Mouse (Mus musculus): ENCODE measurements around the gene Coq7. TPM values are rescaled to one million over a fixed set of nuclear protein-coding genes. Genes with fewer than 3 reads are reported as not detected.
A peak's percentile ranks its signal among the peaks of the same experiment; 100 is the strongest.

Coq7 gene
- polyA plus RNA-seq, 1 experiment, result 10.9 TPM

GRCm38 (mm10) chr7:118490666-118491430 lies 42.3 kb downstream of the Coq7 start:
- peak overlapping the region; percentile 64 for H3K4me3 ChIP-seq (ENCODE audit: extremely low read depth, insufficient read depth, insufficient read length)
- H3K36me3 ChIP-seq (ENCODE audit: control insufficient read depth, insufficient read depth, low read length), result no peaks in the 10 kb centered on the region
- peaks cover 7% of the 10 kb centered on the region; the same call in 1 of the 2 replicates for H3K27me3 ChIP-seq (ENCODE audit: control insufficient read depth, insufficient read depth, low read length)
- peaks cover 16% of the 10 kb centered on the region for H3K4me1 ChIP-seq (ENCODE audit: control insufficient read depth, insufficient read depth, insufficient read length)
- TF ChIP-seq CTCF (IDR thresholded peaks at IDR 0.05; ENCODE audit: extremely low read depth, insufficient read depth, insufficient read length, insufficient replicate concordance) (no peak), POLR2A (IDR thresholded peaks at IDR 0.05; ENCODE audit: low read depth, low read length) (no peak)
- 43% methylated on average over 67 of the region's 67 CpGs for WGBS
- H3K27ac ChIP-seq (ENCODE audit: insufficient read depth, low read length), result peak overlapping the region; percentile 80
- no peak for DNase-seq (ENCODE audit: low read depth in 1 of 2, low spot score in 2 of 2)

- 92% methylated on average over 57 of the region's 57 CpGs for WGBS
- H3K4me1 ChIP-seq (ENCODE audit: control insufficient read depth, insufficient read depth, insufficient read length), result peaks cover 16% of the 10 kb centered on the region
- 0 out of 2 replicates have a peak overlapping the region, but pooled peaks have one; percentile 9 for H3K27ac ChIP-seq (ENCODE audit: insufficient read depth, low read length)
Measured at GRCm38 (mm10) chr7:118489706-118490665, 43.2 kb downstream of the Coq7 start.

GRCm38 (mm10) chr7:118488060-118488664 lies 45.0 kb downstream of the Coq7 start:
- Histone ChIP-seq H3K36me3 (ENCODE audit: control insufficient read depth, insufficient read depth, low read length) (no peaks in the 10 kb centered on the region), H3K27ac (ENCODE audit: insufficient read depth, low read length) (no peak overlapping the region; the same call in 1 of the 2 replicates), H3K4me3 (ENCODE audit: extremely low read depth, insufficient read depth, insufficient read length) (no peak overlapping the region), H3K27me3 (ENCODE audit: control insufficient read depth, insufficient read depth, low read length) (peaks cover 7% of the 10 kb centered on the region; the same call in 1 of the 2 replicates), H3K4me1 (ENCODE audit: control insufficient read depth, insufficient read depth, insufficient read length) (peaks cover 16% of the 10 kb centered on the region)
- TF ChIP-seq POLR2A (IDR thresholded peaks at IDR 0.05; ENCODE audit: low read depth, low read length), result no peak
- WGBS, result 43% methylated on average over 8 of the region's 8 CpGs
- no peak for DNase-seq (ENCODE audit: low read depth in 1 of 2, low spot score in 2 of 2)

More at GRCm38 (mm10) chr7:118489706-118490665, 43.2 kb downstream of the Coq7 start:
- Histone ChIP-seq H3K27me3 (ENCODE audit: control insufficient read depth, insufficient read depth, low read length) (peaks cover 7% of the 10 kb centered on the region; the same call in 1 of the 2 replicates), H3K36me3 (ENCODE audit: control insufficient read depth, insufficient read depth, low read length) (no peaks in the 10 kb centered on the region), H3K4me3 (ENCODE audit: extremely low read depth, insufficient read depth, insufficient read length) (no peak overlapping the region)
- DNase-seq (ENCODE audit: low read depth in 1 of 2, low spot score in 2 of 2), result peak in 1 of 2 experiments; percentile 4
- TF ChIP-seq CTCF (IDR thresholded peaks at IDR 0.05; ENCODE audit: extremely low read depth, insufficient read depth, insufficient read length, insufficient replicate concordance) (no peak), POLR2A (IDR thresholded peaks at IDR 0.05; ENCODE audit: low read depth, low read length) (no peak)

GRCm38 (mm10) chr7:118486917-118487316 lies 46.2 kb downstream of the Coq7 start:
- Histone ChIP-seq H3K4me3 (ENCODE audit: extremely low read depth, insufficient read depth, insufficient read length) (no peak overlapping the region), H3K27ac (ENCODE audit: insufficient read depth, low read length) (no peak overlapping the region), H3K27me3 (ENCODE audit: control insufficient read depth, insufficient read depth, low read length) (peaks cover 6% of the 10 kb centered on the region; the same call in 1 of the 2 replicates), H3K36me3 (ENCODE audit: control insufficient read depth, insufficient read depth, low read length) (no peaks in the 10 kb centered on the region), H3K4me1 (ENCODE audit: control insufficient read depth, insufficient read depth, insufficient read length) (peaks cover 13% of the 10 kb centered on the region)
- WGBS, result 70% methylated on average over 5 of the region's 5 CpGs
- no peak for TF ChIP-seq POLR2A (IDR thresholded peaks at IDR 0.05; ENCODE audit: low read depth, low read length)
- TF ChIP-seq CTCF (IDR thresholded peaks at IDR 0.05; ENCODE audit: extremely low read depth, insufficient read depth, insufficient read length, insufficient replicate concordance), result no peak
- no peak for DNase-seq (ENCODE audit: low read depth in 1 of 2, low spot score in 2 of 2)

- no peaks in the 10 kb centered on the region for H3K36me3 ChIP-seq (ENCODE audit: control insufficient read depth, insufficient read depth, low read length)
- 72% methylated on average over 1 of the region's 1 CpGs for WGBS
- H3K4me1 ChIP-seq (ENCODE audit: control insufficient read depth, insufficient read depth, insufficient read length), result no peaks in the 10 kb centered on the region; the same call in 1 of the 2 replicates
- TF ChIP-seq POLR2A (IDR thresholded peaks at IDR 0.05; ENCODE audit: low read depth, low read length) (no peak), CTCF (IDR thresholded peaks at IDR 0.05; ENCODE audit: extremely low read depth, insufficient read depth, insufficient read length, insufficient replicate concordance) (no peak)
- no peaks in the 10 kb centered on the region for H3K27me3 ChIP-seq (ENCODE audit: control insufficient read depth, insufficient read depth, low read length)
- DNase-seq (ENCODE audit: low read depth in 1 of 2, low spot score in 2 of 2), result no peak
- no peak overlapping the region for H3K27ac ChIP-seq (ENCODE audit: insufficient read depth, low read length)
- no peak overlapping the region for H3K4me3 ChIP-seq (ENCODE audit: extremely low read depth, insufficient read depth, insufficient read length)
Measured at GRCm38 (mm10) chr7:118483996-118484395, 49.2 kb downstream of the Coq7 start.

- 86% methylated on average over 2 of the region's 2 CpGs for WGBS
- no peak for DNase-seq (ENCODE audit: low read depth in 1 of 2, low spot score in 2 of 2)
- Histone ChIP-seq H3K4me3 (ENCODE audit: extremely low read depth, insufficient read depth, insufficient read length) (no peak overlapping the region), H3K27ac (ENCODE audit: insufficient read depth, low read length) (no peak overlapping the region), H3K4me1 (ENCODE audit: control insufficient read depth, insufficient read depth, insufficient read length) (no peaks in the 10 kb centered on the region; the same call in 1 of the 2 replicates), H3K27me3 (ENCODE audit: control insufficient read depth, insufficient read depth, low read length) (no peaks in the 10 kb centered on the region), H3K36me3 (ENCODE audit: control insufficient read depth, insufficient read depth, low read length) (no peaks in the 10 kb centered on the region)
- TF ChIP-seq POLR2A (IDR thresholded peaks at IDR 0.05; ENCODE audit: low read depth, low read length) (no peak), CTCF (IDR thresholded peaks at IDR 0.05; ENCODE audit: extremely low read depth, insufficient read depth, insufficient read length, insufficient replicate concordance) (no peak)
Measured at GRCm38 (mm10) chr7:118482001-118482400, 51.2 kb downstream of the Coq7 start.

Data from spleen, adult 2 months (tissue).